Mouse (Mus musculus) retina, adult 2 months (tissue): ENCODE results near the gene Hltf.

ENCODE experiments used
- DNase-seq: peaks from one replicate; pipeline ENCODE4 v3.0.0-alpha.2; 2012; ENCODE audit warnings: low read depth, low spot score

Gene Hltf

GRCm38 (mm10) chr3:20145696-20146113 is 88.1 kb downstream of the Hltf start:
- no peak for DNase-seq

DNA sequence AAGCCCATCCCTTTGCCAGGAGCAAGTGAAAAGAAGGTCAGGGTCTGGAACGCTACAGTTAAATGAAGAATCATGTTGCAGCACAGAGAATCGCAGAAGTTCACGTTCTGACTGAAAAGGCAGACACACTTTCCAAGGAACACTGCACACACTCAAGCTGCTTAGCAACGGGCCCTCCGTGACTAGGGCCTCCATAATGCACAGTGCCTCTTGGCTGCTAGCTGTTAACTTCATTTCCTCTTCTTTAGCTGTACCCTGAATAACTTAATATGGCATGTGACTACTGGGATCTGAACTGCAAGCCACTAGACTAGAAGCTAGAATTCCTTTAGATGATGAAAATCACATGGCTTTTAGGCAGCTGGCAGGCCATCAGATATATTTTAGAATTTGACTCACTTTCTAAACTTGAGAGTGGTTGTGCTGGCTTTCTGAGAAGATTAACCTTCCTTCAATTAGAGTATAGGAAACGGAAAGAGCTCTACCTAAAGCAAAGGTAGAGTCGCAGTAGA is 89.3 kb downstream of the Hltf start:
- no peak for DNase-seq

DNA sequence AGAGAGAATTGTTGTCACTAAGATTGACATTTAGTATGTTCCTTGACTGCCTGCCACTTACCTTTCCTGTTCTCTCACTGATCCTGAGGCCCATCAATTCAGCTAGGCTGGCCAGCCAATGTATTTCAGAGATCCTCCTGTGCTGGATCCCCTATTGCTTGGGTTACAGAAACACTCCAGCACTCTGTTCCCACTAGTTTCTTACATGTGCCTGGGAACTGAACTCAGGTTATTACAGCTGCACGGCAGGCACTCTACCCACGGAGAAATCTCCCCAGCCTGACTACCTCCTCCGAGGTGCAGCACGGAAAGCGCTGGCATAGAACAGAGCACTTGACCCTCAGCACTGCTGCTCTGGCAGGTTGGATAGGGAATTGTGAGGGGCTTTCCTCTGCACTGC is 90.0 kb downstream of the Hltf start:
- no peak for DNase-seq

- DNase-seq = no peak
Measured at GRCm38 (mm10) chr3:20150511-20150910, 92.9 kb downstream of the Hltf start.

DNA sequence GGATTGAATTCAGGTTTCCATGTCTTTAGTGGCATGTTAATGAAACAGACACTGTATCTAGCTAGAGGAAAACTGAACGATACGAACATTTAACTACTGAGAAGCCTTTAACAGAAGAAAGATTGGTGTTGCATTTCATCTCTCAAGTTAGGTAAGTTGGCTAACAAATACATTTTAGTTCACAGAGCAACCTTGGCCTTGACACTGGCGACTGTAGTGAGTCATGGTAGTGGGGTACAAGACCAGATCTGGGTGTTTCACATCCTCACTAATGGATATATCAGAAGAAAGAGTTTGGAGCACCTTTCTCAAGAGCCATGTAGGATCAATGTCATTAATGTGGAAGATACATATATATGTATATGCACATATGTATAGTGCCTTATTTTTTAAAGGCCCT is 94.0 kb downstream of the Hltf start:
- no peak for DNase-seq

GRCm38 (mm10) chr3:20154531-20155367 is 97.1 kb downstream of the Hltf start, which contains the start of gene Gyg:
Gyg (minus strand) TSS chr3:20155317.
- no peak for DNase-seq

GRCm38 (mm10) chr3:20155476-20155875 is 97.9 kb downstream of the Hltf start:
- no peak for DNase-seq

GRCm38 (mm10) chr3:20167487-20167886 is 109.9 kb downstream of the Hltf start:
- no peak for DNase-seq
